Mouse (Mus musculus): Measurements from ENCODE around the gene Adad2.

GRCm38 (mm10) chr8:119627613-119628359 lies 15.2 kb downstream of the Adad2 start:
- no peak for TF ChIP-seq POLR2A (IDR thresholded peaks at IDR 0.05; ENCODE audit: insufficient read depth, low read length)
- TF ChIP-seq CTCF (IDR thresholded peaks at IDR 0.05; ENCODE audit: low read depth, low read length) = peak; percentile 20
- TF ChIP-seq EP300 (IDR thresholded peaks at IDR 0.05; ENCODE audit: insufficient read depth, low read depth, low read length) = peak; percentile 76
